Mouse (Mus musculus): ENCODE measurements around the gene Prox1. TPM values are rescaled to one million over a fixed set of nuclear protein-coding genes. Genes with fewer than 3 reads are reported as not detected.

Gene Prox1
- polyA plus RNA-seq (2015; fragmentation: Nextera tagmentation; extraction: Ambion mirVana), result 3.0 TPM in 2 replicates

DNA sequence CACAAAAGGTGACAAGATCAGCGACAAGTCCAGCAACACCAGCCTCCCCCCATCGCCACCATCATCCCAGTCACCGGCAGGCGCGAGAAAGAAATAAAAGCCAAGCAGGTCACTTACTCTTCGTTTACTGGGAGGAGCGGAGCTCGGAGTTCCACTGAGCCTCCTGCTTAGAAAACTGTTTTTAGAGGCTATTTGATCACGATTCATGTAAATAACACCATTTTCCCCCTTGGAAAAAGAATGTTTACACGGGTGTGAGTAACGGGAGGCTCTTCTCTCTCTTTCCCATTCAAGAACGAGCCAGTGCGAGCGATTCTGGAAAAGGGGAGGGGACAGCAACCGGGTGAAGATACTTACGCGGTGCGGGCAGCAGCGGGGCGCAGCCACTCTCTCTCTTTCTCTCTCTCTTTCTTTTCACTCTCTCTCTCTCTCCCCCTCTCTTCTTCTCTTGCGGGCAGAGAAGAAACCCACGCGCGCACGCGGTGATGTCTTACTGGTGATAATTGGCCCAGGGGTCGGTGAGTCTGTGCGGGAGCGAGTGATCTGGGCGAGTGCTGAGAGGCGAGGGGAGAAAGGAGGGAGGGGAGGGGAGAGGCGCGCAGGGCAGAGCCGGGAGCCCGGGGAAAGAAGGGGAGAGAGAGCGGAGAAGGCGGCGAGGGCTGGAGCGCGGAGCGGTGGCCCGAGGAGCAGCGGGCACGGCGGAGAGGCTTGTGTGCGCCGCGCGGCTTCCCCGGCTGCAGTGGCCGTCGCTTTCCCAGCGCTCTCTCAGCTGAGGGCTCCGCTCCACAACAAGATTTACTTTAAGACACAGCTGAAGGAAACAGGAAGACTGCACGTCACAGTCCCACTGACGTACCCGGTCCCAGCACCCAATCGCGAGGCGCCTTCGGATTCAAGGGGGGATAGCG lies at the start of gene Prox1:
Gene Prox1 (minus strand): TSS at position 804 of the 908 bp plus-strand sequence.

Other genes with a start within 250 kb of the Prox1 start
- 149 and 166 TPM in 2 replicates for gene Smyd2, start 248.4 kb downstream of the Prox1 start, polyA plus RNA-seq (2015; fragmentation: Nextera tagmentation; extraction: Ambion mirVana)